Mouse (Mus musculus) embryonic stem cell, embryonic (primary cell): ENCODE results near the gene Rps29.

Experiments used
- CTCF ChIA-PET, 4 experiments: fragments of 300-600 bp in 2 of 4; fragments of 350-600 bp in 2 of 4; sonication (Branson Sonifier 250); formaldehyde crosslinking; loops; one replicate each; lab custom pipeline; 2022; ENCODE audit warnings: inconsistent platforms in 2 of 4; lab: Charles Lee
- POLR2A ChIA-PET, 4 experiments: fragments of 300-600 bp in 2 of 4; fragments of 350-600 bp in 2 of 4; sonication (Branson Sonifier 250); formaldehyde crosslinking; loops; one replicate each; lab custom pipeline; 2022; ENCODE audit warnings: antibody characterized with exemption in 4 of 4, inconsistent platforms in 1 of 4; lab: Charles Lee

Gene Rps29

GRCm38 (mm10) chr12:69159578-69159940 lies 573 bp upstream of the Rps29 start:
- ChIA-PET CTCF (interaction anchor here in 2 of 4 experiments (0.8 to 1.8 kb wide), 4 partner anchors 9 to 32 kb away, joined by 3 to 6 read pairs (median 5); partner anchors contain the start of gene Lrr1 (in 1 of the 2)), POLR2A (interaction anchor here (0.6 to 4.9 kb wide), 59 partner anchors 9 to 1811 kb away, joined by 3 to 96 read pairs (median 5); partner anchors contain the start of genes Gm49383 (in 3 of the 4), Lrr1 (in 3 of the 4), Atp5s (in 2 of the 4) and L2hgdh (in 2 of the 4))

DNA sequence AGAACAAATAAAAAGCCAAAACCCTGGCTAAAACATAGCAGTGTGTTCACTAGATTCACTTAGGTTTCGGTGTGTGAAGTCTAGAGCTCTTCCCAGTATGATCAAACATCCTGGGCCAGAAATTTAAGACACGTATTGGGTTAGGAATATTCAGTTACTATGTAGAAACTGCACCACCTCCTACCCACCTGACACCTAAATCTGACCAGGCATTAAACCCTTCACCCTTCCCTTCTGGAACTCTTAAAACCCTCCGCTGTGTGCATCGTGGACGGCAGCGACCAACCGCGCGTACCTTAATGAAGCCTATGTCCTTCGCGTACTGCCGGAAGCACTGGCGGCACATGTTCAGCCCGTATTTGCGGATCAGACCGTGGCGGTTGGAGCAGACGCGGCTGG lies 621 bp downstream of the Rps29 start:
- ChIA-PET POLR2A (interaction anchor here (0.6 to 4.9 kb wide), 69 partner anchors 8 to 1857 kb away, joined by 3 to 96 read pairs (median 4); partner anchors contain the start of genes Gm49383 (in 3 of the 4), Lrr1 (in 3 of the 4), Atp5s (in 2 of the 4) and L2hgdh (in 2 of the 4)), CTCF (interaction anchor here in 2 of 4 experiments (0.8 to 1.8 kb wide), 5 partner anchors 10 to 31 kb away, joined by 3 to 6 read pairs (median 4); partner anchors contain the start of gene Lrr1 (in 1 of the 2))

GRCm38 (mm10) chr12:69157107-69157506 lies 1.9 kb downstream of the Rps29 start:
- CTCF ChIA-PET, result no interaction called here
- POLR2A ChIA-PET, result interaction anchor here (0.7 to 4.9 kb wide), 33 partner anchors 8 to 101 kb away, joined by 3 to 96 read pairs (median 7); partner anchors contain the start of genes Lrr1 (in 2 of the 4), Mgat2 (in 2 of the 4), Rpl36al (in 2 of the 4) and Dnaaf2 (in 1 of the 4)

DNA sequence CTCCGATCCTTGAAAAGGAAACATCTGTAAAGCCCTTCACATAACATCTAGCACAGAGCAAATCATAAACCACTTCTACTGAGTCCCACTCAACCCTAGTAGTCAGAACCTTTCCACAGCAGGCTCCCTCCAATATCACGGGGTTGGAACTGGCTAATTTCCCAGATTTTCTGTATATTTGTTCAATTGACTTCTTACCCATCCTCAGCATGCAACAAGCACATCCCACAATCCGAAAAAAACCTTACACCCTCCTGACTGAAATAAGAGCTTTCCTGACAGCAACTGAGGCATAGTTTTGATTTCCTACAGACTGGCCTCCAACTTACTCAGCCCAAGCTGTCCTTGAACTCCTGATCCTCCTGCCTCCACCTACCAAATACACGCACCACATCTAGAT lies 2.5 kb downstream of the Rps29 start:
- POLR2A ChIA-PET, result interaction anchor here (0.6 to 4.9 kb wide), 30 partner anchors 8 to 127 kb away, joined by 3 to 96 read pairs (median 6); partner anchors contain the start of genes Lrr1 (in 3 of the 4), Dnaaf2 (in 1 of the 4), Gm49383 (in 1 of the 4) and Mgat2 (in 1 of the 4)

GRCm38 (mm10) chr12:69155923-69156322 lies 3.1 kb downstream of the Rps29 start:
- ChIA-PET CTCF (no interaction called here), POLR2A (interaction anchor here (0.6 to 4.9 kb wide), 25 partner anchors 8 to 126 kb away, joined by 3 to 96 read pairs (median 6); partner anchors contain the start of genes Lrr1 (in 3 of the 4), Mgat2 (in 1 of the 4) and Rpl36al (in 1 of the 4))

More for the DNA sequence above, 2.5 kb downstream of the Rps29 start:
- CTCF ChIA-PET, result no interaction called here

GRCm38 (mm10) chr12:69150049-69150448 lies 8.9 kb downstream of the Rps29 start:
- CTCF ChIA-PET, result interaction anchor here in 1 of 4 experiments (0.6 kb wide), 1 partner anchor 23 kb away, joined by 4 read pairs; no protein-coding TSS in a partner anchor
- POLR2A ChIA-PET, result interaction anchor here in 3 of 4 experiments (1.2 to 4.1 kb wide), 5 partner anchors 6 to 9 kb away, joined by 3 to 24 read pairs (median 9); partner anchors contain the start of gene Rps29 (in 3 of the 3)

- CTCF ChIA-PET, result interaction anchor here in 1 of 4 experiments (0.6 kb wide), 1 partner anchor 155 kb away, joined by 3 read pairs; no protein-coding TSS in a partner anchor
These were observed 11.7 kb downstream of the Rps29 start for GRCm38 (mm10) chr12:69147166-69147735.

DNA sequence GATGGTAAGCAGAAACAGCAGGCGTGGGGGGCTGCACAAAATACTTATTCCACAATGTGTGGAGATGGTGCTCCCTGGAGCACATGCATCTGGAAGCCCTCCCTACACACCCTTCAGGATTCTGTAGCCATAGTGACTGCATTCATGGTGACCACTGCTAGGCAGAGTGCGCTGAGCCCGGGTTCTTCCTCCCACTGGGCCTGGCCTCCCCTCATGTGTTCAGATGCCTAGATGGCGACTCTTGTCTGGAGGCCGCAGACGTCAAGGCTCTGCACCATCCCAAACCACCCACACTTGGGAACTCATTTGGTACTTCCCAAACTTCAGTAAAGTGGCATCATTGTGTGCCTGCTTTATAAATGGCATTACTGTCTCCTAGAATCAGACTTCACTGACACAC lies 15.5 kb downstream of the Rps29 start:
- POLR2A ChIA-PET, result interaction anchor here in 2 of 4 experiments (1.2 to 4.0 kb wide), 3 partner anchors 13 to 15 kb away, joined by 3 to 23 read pairs (median 4); partner anchors contain the start of gene Rps29 (in 2 of the 2)
- CTCF ChIA-PET, result interaction anchor here in 2 of 4 experiments (0.8 to 1.5 kb wide), 2 partner anchors 11 to 16 kb away, joined by 3 read pairs; no protein-coding TSS in a partner anchor

More at GRCm38 (mm10) chr12:69147166-69147735, 11.7 kb downstream of the Rps29 start:
- POLR2A ChIA-PET, result interaction anchor here in 3 of 4 experiments (0.8 to 4.1 kb wide), 3 partner anchors 9 to 11 kb away, joined by 3 to 24 read pairs (median 22); partner anchors contain the start of gene Rps29 (in 1 of the 3)

DNA sequence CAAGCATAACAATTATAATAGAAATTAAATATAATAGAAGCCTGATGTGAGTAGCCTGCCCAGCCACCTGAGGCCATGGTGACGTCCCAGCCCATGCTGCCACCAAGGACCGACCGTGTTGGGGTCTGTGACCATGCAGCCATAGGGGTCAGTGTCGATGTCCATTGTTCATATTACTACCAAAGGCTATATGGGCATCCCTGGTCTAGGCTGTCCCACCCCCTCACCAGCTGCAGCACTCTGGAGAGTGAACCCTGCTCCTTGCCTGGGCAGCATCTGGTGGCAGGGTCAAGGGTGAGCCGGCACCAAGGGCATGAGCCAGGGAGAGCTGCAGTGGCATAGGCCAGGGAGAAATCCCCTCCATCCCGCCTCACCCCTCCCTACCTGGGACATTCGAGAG lies 19.1 kb downstream of the Rps29 start:
- ChIA-PET POLR2A (interaction anchor here in 2 of 4 experiments (0.6 to 4.0 kb wide), 3 partner anchors 8 to 17 kb away, joined by 3 to 23 read pairs (median 3); no protein-coding TSS in a partner anchor), CTCF (no interaction called here)

DNA sequence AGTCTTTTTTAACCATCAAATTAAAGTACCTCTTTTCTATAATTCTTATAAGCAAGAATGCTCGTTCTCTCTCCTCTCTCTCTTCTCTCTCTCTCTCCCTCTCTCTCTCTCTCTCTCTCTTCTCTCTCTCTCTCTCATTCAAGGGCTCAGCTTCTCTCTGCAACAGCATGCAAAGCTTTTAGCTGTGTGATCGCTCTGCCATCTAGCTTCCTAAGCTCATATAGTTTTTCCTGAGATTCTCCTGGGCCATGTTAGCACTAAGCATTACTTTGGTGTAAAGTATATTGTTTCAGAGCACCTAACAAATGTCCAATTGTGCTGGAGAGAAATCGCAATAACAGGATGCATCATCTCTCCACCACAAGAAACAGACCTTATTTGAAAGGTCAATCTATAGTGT lies 19.8 kb downstream of the Rps29 start:
- CTCF ChIA-PET, result no interaction called here

GRCm38 (mm10) chr12:69131981-69132380 lies 27.0 kb downstream of the Rps29 start:
- POLR2A ChIA-PET, result interaction anchor here (0.6 to 2.1 kb wide), 6 partner anchors 8 to 196 kb away, joined by 3 to 9 read pairs (median 4); partner anchors contain the start of gene Rps29 (in 1 of the 4)
- CTCF ChIA-PET, result interaction anchor here (0.5 to 1.1 kb wide), 13 partner anchors 9 to 269 kb away, joined by 3 to 7 read pairs (median 3); no protein-coding TSS in a partner anchor

More for the DNA sequence above, 19.8 kb downstream of the Rps29 start:
- POLR2A ChIA-PET, result no interaction called here

GRCm38 (mm10) chr12:69131267-69131666 lies 27.7 kb downstream of the Rps29 start:
- CTCF ChIA-PET, result interaction anchor here in 2 of 4 experiments (0.5 to 1.4 kb wide), 3 partner anchors 9 to 38 kb away, joined by 3 to 7 read pairs (median 3); no protein-coding TSS in a partner anchor
- POLR2A ChIA-PET, result interaction anchor here (1.0 to 2.6 kb wide), 7 partner anchors 11 to 27 kb away, joined by 3 to 19 read pairs (median 9); partner anchors contain the start of gene Rps29 (in 3 of the 4)

GRCm38 (mm10) chr12:69130486-69130885 lies 28.5 kb downstream of the Rps29 start:
- CTCF ChIA-PET, result interaction anchor here in 2 of 4 experiments (0.6 to 1.4 kb wide), 6 partner anchors 12 to 701 kb away, joined by 3 to 6 read pairs (median 4); partner anchors contain the start of gene Rps29 (in 1 of the 2)
- POLR2A ChIA-PET, result interaction anchor here (0.6 to 2.6 kb wide), 14 partner anchors 10 to 1844 kb away, joined by 3 to 19 read pairs (median 4); partner anchors contain the start of genes Rps29 (in 3 of the 4) and Psma3 (in 1 of the 4)

GRCm38 (mm10) chr12:69129634-69130310 lies 29.2 kb downstream of the Rps29 start:
- ChIA-PET POLR2A (interaction anchor here (0.6 to 2.6 kb wide), 18 partner anchors 9 to 1845 kb away, joined by 3 to 19 read pairs (median 4); partner anchors contain the start of genes Rps29 (in 3 of the 4), Lrr1 (in 1 of the 4) and Psma3 (in 1 of the 4)), CTCF (interaction anchor here (0.6 to 1.4 kb wide), 11 partner anchors 11 to 1469 kb away, joined by 3 to 6 read pairs (median 3); partner anchors contain the start of gene Rps29 (in 1 of the 4))

DNA sequence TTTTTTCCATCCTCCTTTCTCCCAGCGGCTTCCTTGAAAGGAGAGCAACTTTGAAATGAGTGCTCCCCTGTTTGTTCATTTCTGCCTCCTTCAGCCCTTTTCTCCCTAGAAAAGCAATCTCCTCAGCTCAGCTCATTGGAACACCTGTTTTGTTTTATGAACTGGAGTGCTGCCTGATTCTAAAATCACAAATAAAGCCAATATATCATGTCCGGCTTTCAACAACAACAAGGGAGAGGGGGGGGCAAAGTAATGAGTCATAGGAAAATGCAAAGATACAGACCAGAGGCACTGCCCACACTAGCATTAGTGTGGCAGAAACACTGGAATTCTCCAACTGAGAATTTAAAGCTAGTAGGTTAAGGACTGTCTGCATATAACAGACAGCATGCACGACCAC lies 31.4 kb downstream of the Rps29 start:
- POLR2A ChIA-PET, result interaction anchor here in 2 of 4 experiments (0.7 to 2.2 kb wide), 8 partner anchors 8 to 70 kb away, joined by 3 to 7 read pairs (median 3); partner anchors contain the start of genes Rps29 (in 2 of the 2) and Gm49383 (in 1 of the 2)

GRCm38 (mm10) chr12:69127170-69127569 lies 31.8 kb downstream of the Rps29 start:
- CTCF ChIA-PET, result interaction anchor here (0.6 to 1.7 kb wide), 15 partner anchors 9 to 206 kb away, joined by 3 to 9 read pairs (median 3); partner anchors contain the start of genes Rps29 (in 2 of the 4) and Lrr1 (in 1 of the 4)
- POLR2A ChIA-PET, result interaction anchor here in 2 of 4 experiments (1.0 to 2.2 kb wide), 8 partner anchors 9 to 70 kb away, joined by 3 to 7 read pairs (median 3); partner anchors contain the start of genes Rps29 (in 2 of the 2) and Gm49383 (in 1 of the 2)

More for the DNA sequence above, 31.4 kb downstream of the Rps29 start:
- CTCF ChIA-PET, result interaction anchor here (0.6 to 1.7 kb wide), 12 partner anchors 10 to 206 kb away, joined by 3 to 9 read pairs (median 3); partner anchors contain the start of gene Rps29 (in 2 of the 4)

GRCm38 (mm10) chr12:69125066-69125465 lies 33.9 kb downstream of the Rps29 start:
- ChIA-PET CTCF (no interaction called here), POLR2A (interaction anchor here in 1 of 4 experiments (1.2 kb wide), 1 partner anchor 31 kb away, joined by 3 read pairs; no protein-coding TSS in a partner anchor)
